18 mouse cellular contexts compared by ENCODE assay signal in the genomic region with DNA sequence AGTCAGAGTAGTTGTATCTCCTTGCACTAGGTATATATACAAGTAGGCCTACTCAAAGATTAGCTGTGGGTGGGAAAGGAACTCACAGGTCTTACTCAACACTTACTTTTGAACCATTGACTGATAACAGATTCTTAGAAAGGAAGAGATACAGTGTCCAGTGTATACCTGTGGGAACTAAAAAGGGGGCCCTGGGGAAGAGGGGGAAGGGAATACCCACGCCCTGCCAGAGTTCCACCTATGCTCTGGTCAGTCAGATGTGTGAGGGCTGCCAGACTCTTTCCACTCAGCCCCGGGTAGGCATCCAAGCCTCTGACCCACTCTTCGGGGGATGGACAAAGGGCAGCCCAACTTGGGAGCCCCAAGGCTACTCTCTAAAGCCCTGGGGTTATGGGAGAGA.
"Had no signal": no experiment of that assay in that cellular context is flagged by ENCODE, and none has a peak within 500 bp of the region (broad histone marks: within the 10 kb centered on the region; RNA-seq: fewer than 3 reads in every experiment).

No protein-coding gene starts in this region.

- H3K27me3 ChIP-seq: limb, embryonic 12.5 days; limb, embryonic 15.5 days; midbrain, embryonic 12.5 days; midbrain, embryonic 15.5 days had no signal

- H3K4me1 ChIP-seq: limb, embryonic 12.5 days; limb, embryonic 15.5 days; midbrain, embryonic 12.5 days; midbrain, embryonic 15.5 days had no signal

- H3K36me3 ChIP-seq: limb, embryonic 12.5 days; limb, embryonic 15.5 days; midbrain, embryonic 12.5 days; midbrain, embryonic 15.5 days had no signal

- H3K27ac ChIP-seq: kidney, postnatal 0 days; layer of hippocampus, adult 2 months; left cerebral cortex, adult 2 months; limb, embryonic 12.5 days; limb, embryonic 15.5 days; liver, embryonic 14.5 days; midbrain, embryonic 12.5 days; midbrain, embryonic 15.5 days had no signal

- ATAC-seq: liver, postnatal 0 days; midbrain, embryonic 15.5 days had no signal

- H3K9me3 ChIP-seq: limb, embryonic 12.5 days; limb, embryonic 15.5 days; midbrain, embryonic 12.5 days; midbrain, embryonic 15.5 days had no signal

- H3K9ac ChIP-seq: limb, embryonic 12.5 days; limb, embryonic 15.5 days; liver, embryonic 14.5 days; liver, postnatal 0 days; lung, embryonic 14.5 days; midbrain, embryonic 12.5 days; midbrain, embryonic 15.5 days had no signal

- H3K4me2 ChIP-seq: limb, embryonic 12.5 days; limb, embryonic 15.5 days; liver, embryonic 11.5 days; lung, embryonic 14.5 days; midbrain, embryonic 12.5 days; midbrain, embryonic 15.5 days had no signal

- DNase-seq: kidney, postnatal 25 days; layer of hippocampus, adult 9-11 months; layer of hippocampus, postnatal 36 days; liver, postnatal 0 days; lung, embryonic 14.5 days; lung, postnatal 14 days; lung, postnatal 4 days; thymus, adult 18-20 months; thymus, postnatal 36 days had no signal

- H3K4me3 ChIP-seq: layer of hippocampus, adult 2 months; left cerebral cortex, adult 2 months; limb, embryonic 12.5 days; limb, embryonic 15.5 days; midbrain, embryonic 12.5 days; midbrain, embryonic 15.5 days had no signal
